Mouse (Mus musculus) ES-CJ7 (cell line): ENCODE data around the gene Olfr263.
"Not testable (repeated sequence)": the region's sequence is repeated elsewhere in the genome, so short reads cannot be mapped to it uniquely, and the experiment has no call there.

Source experiments
- DNase-seq: peaks from one replicate; pipeline ENCODE4 v3.0.0; 2011; ENCODE audit warnings: low read depth, low spot score

Gene Olfr263

DNA sequence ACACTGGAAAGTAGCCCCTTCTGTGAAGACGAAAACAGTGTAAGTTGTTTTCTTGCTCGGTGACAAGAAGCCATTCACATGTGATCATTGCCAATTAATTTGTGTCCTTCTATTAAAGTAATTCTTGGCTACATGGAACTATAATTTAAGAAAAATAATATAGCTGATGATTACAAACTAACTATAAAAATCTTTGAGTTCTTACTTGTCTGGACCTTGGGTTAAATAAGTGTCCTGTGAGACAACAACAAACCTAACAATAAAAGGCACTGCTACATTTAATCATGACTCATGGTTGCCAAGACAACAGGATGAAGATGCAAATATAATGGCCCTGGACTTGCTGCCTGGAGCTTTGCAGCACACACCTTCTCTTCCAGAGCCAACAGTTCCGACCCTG is at the start of gene Olfr263:
Gene Olfr263 (plus strand): TSS at position 301 of the 400 bp plus-strand sequence.
- DNase-seq, result not testable (repeated sequence)

DNA sequence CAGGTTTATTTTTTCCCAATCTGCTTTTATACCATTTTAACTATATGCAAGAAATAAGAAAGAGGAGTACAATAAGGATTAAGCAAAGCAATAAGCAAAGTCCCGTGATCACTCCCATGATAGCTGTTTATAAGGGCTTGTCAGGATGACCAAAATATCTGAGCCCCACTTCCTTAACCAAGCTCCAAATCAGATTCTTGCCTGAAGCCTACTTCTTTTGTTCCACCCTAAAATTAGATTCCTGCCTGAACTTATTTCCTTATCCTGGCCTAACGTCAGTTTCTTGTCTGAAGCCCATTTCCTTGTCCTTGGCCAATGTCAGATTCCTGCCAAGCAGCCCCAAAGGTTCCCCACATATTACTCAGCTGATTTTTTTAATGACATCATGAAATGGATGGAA is 46.8 kb upstream of the Olfr263 start:
- no peak for DNase-seq

DNA sequence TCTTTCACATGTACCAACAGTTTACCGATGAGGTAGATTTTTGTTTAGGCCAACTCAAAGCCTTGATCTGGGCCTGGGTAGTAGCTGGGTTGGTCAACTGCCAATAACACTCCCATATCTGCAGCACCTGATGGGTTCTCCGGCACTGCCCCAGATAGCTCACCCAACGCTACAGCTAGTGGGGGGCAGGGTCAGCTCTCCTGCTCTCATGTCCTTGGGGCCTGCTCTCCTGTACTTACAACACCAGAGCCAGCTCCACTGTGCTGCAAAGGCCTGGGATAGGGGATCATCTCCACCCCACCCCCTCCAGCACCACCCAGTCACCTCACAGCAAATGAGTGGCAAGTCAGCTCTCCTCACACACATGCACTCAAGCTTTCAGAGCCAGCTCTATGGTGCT is 19.7 kb upstream of the Olfr263 start:
- DNase-seq, result no peak

DNA sequence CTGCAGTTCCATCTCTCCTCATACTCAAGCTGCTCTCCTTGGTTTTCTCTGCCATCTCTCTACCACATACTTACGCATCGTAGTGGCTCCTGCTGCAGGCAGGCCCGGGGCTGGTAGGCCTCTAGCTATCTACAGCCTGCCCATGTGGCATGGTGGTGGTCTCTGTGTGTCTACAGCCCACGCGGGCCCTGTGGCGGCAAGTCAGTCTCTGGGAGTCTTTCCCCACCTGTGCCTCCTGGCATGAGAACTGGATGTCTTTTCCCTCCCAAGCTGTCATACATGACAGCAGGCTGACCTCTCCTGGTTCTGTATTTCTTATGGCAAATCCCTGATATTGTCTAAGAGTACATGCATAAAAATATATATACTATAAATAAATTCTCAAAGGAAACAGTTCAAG is 19.0 kb upstream of the Olfr263 start:
- DNase-seq, result no peak

DNA sequence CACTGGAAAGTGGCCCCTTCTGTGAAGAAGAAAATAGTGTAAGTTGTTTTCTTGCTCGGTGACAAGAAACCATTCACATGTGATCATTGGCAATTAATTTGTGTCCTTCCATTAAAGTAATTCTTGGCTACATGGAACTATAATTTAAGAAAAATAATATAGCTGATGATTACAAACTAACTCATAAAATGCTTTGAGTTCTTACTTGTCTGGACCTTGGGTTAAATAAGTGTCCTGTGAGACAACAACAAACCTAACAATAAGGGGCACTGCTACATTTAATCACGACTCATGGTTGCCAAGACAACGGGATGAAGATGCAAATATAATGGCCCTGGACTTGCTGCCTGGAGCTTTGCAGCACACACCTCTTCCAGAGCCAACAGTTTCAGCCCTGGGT is 18.3 kb upstream of the Olfr263 start, which contains the start of gene Olfr1369-ps1:
Gene Olfr1369-ps1 (plus strand): TSS at position 301 of the 400 bp plus-strand sequence.
- DNase-seq, result not testable (repeated sequence)

DNA sequence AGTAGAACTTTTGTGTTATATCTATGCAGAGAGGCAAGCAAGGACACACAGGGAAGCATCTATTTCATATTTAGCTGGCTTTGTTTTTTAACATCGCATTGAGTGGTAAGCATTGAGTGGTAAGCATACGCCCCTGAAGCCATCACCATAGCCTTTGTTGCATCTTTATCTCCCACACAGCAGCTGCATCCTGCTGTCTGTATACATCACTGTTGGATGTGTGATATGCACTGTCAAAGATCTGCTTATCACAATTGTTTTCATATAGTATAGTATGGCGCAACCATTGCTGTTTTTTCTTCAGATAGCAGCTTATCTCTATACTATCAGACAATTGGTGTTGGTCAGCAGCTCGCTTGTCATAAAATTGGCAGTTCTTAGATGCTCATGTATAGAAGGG is 15.3 kb upstream of the Olfr263 start:
- no peak for DNase-seq

DNA sequence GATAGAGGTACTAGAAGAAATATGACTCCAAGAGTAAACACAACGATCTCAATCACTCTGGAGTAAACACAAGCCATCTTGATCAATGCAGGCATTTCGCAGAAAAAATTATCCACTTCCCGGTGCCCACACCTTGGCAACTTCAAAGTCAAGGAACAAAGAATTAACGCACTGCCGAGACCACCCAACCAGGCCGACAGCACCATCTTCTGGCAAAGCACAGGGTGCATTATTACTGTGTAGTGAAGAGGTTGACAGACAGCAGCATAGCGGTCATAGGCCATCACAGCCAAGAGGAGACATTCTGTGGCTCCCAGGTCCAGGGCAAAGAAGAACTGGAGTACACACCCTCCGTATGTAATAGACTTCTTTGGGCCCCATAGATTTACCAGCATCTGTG is 13.0 kb downstream of the Olfr263 start:
- peak; percentile 61 for DNase-seq

DNA sequence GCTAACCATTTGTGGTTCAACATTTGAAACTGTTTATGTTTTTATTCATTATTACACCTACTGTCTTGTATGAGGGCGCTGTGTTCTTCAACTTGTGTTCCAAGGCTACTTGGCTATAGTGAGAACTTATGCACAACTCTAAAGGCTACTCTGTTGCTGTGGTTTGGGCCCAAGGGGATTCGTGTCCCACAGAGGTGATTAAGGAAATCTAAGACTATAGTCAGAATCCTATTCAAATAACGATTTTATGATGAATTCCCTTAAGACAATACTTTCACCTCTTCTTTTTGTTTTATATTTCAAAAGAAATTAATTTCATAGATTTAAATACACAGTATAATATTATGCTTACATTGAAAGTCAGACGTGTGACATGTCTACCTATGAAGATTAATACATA is 16.3 kb downstream of the Olfr263 start, which contains the start of gene Olfr1368:
Gene Olfr1368 (minus strand): TSS at position 101 of the 400 bp plus-strand sequence.
- DNase-seq, result no peak

DNA sequence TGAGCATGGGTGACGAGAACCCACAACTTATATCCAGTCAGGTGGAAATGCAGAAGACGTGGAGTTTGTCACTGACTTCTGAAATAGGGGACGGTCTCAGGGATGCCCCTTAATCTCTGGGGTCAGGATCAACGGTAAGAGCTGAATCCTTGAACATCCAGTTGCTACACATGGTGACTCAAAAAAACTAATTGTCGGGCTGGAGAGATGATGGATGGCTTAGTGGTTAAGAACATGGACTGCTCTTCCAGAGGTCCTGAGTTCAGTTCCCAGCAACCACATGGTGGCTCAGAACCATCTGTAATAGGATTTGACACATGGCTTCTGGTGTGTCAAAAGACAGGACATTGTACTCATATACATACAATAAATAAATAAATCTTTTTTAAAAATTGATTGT is 26.4 kb downstream of the Olfr263 start:
- DNase-seq, result no peak

DNA sequence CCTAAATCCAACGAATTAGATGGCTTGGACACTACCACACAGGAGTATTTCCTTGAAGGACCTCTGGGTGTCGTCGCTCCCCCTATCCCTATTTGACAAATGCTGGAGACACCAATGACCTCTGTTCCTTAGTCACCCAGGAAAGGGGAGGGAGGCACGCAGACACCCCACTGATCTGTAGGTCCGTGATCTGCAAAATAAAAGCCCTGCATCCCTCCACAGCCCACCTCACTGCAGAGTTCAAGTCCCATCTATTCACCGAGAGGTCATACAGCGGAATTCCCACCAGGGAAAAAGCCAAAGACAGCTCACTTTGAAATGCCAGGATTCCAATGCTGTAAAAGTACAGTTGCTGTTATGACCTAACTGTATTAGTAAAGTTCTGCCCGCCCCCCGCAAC is 28.6 kb downstream of the Olfr263 start:
- peak; percentile 83 for DNase-seq

DNA sequence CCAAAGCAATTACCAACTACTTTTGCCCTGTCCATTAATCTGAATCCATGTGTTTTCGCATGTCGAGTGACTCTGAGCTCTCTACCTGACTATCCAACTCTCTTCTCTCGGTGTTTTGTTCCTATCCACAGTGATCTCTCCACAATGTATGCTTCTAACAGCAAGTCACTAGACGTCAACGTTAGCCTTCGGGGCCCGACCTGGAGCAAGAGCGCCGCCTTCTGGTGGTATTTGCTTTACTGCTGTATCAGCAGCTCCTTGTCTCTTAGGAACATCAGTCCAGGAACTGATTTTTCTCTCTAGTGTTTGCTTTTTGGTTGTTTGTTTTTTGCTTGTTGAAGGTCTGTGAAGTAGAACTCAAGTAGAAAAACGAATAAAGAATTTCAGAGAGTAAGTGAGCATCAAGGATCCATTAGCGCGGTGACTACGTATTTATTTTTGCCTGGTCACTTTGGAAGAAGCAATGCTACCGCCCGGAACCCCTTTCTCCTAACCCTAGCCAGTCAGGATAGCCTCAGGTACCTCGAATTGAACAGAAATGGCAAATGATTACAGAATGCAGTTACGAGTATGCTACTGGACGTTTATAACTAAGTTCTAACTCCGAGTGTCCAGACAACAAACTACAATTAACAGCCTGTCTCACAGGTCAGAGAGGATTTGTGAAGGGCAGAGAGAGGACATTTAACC is 29.5 kb downstream of the Olfr263 start:
- peak; percentile 95 for DNase-seq

DNA sequence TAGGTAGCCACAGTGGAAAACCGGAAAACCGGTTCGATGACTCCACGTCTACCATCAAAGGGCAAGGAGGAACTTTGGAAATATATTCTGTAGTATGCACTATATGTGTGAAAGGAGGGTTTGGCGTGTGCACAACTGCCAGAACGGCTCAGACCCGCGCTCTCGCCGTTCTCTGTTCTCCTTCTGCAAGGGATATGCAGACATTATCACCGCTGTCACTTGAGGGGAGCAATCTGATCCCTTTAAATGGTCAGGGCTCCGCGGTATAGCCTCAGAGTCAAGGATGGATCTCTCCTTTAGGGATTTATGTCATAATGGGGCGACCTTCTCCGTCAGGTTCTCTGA is 30.0 kb downstream of the Olfr263 start:
- DNase-seq, result no peak

DNA sequence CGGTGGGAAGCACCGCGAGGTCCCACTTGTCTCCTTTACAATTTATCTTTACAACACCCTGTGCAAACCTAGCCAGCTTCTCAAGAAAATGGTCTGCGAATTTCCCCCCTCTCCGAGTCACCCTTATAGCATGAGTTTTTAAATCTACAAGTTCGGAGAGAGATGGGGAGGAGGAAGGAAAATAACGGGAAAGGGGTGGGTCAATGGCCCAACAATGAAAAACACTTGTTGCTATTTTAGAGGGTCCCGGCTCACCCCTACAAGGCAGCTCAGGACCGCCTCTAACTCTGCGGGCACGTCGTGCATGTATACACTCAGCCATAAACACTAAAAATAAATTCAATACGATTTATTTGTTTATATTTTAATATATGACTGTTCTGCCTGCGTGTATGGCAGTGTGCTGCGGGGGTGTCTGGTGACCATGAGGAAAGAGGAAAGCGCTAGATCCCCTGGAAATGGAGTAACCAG is 30.6 kb downstream of the Olfr263 start:
- DNase-seq, result no peak

DNA sequence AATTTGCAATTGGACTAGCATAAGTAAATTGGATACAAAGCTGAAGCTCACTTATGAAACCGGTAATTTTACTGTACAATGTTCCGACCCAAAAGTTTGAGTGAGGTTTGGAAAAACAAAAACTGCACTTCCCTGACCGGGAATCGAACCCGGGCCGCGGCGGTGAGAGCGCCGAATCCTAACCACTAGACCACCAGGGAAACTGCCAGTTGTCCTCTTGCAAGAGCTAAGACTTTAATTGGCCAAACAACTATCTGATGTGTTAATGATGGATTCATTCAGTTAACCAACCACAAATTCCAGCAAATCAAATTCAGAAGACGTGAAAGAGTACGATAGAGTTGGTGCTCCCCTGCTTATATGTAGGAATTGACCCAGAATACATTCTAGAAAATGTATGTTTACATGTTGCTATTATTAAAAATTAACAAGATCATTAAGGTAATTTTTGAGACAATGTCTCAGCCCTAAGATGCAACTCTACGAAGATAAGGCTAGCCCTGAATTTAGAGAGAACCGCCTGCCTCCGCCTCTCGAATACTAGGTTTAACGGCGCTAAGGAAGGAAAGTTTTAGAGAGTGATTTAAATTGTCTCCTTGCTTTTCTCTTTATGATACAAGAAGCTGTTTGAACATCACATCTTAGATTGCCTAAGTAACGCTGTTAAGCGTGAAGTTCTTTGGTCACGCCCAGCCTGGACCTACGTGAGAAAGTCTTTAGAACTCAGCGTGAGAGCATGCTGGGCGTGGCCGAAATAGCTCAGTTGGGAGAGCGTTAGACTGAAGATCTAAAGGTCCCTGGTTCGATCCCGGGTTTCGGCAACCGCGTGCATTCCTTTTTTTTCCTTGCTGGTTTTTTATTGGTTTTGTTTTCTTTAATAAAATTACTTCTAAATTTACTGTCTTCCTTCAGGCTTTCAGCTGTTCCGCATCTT is 31.5 kb downstream of the Olfr263 start:
- peak; percentile 90 for DNase-seq

DNA sequence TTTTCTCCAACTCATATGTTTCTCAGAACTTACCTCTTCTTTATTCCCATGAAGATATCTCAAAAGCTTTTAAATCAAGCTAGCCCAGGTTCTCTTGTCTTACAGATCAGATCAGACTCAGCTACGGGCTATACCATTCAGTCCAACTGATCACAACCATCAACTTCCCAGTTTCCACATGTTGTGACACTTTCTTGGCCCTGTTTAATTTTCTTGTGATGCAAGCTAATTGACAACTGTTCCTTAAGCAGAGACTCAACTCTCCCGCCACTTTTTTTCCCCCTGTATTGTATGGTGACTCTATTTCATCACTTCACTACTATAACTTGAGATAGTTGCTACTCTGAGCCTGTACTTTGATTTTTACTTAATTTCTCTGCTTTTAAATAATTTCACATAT is 32.2 kb downstream of the Olfr263 start:
- DNase-seq, result no peak

DNA sequence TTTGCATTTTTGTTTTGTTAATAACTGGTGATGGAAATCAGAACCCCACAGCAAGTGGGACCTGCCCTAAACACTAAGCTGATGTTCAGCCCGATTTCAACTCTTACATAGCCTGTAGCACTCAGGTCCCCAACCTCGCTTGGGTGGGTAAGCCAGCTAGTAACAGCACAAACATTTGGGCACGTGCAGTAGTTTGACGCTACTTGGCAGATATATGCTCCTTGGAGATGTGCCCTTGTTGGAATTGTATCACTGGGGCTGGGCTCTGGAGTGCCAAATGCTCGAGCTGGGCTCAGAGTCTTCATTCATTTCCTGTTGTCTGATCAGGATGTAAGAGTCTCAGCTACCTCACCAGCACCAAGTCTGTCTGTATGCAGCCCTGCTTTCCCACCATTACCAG is 33.2 kb downstream of the Olfr263 start:
- DNase-seq, result no peak

DNA sequence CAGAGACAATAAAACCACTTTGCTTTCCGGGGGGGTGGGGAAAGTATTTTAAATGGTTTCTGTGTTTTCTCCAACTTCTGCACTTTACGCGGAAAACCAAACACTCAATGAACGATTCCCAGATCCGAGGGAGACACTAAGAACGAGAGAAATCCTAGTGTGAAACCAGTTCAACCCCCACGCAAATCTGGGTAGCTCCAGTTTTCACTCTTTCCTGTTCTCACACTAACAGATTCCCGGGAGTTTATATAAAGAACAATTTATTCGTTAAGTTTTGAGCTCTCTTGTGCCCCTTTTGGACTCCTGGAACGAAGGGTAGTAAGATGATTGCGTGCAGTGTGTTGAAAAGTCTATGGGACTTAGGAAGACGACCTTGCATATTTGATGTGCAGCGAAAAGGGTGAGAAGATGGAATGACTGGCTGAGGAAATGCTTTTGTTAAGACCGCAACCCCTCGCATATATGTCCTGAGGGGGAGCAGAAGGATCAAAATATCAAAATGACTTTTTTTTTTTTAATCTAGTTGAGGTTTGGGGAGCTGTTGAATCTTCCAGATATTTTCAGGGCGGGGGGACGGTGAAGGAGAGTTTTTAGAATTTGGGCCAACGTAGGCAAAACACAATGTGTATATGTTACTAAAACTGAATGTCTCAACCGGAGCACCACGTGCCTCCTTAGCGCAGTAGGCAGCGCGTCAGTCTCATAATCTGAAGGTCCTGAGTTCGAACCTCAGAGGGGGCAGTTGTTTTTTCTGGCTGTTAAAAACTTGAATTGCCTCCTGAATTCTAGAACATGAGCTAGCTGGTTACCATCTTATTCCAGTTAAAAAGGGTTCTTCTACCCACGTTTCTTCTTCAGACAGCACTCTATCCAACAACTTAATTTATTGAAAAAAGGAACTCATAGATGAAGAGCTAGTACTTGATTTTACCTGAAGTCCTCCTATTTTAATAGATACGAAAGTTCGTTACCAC is 37.8 kb downstream of the Olfr263 start:
- DNase-seq, result peak; percentile 87

DNA sequence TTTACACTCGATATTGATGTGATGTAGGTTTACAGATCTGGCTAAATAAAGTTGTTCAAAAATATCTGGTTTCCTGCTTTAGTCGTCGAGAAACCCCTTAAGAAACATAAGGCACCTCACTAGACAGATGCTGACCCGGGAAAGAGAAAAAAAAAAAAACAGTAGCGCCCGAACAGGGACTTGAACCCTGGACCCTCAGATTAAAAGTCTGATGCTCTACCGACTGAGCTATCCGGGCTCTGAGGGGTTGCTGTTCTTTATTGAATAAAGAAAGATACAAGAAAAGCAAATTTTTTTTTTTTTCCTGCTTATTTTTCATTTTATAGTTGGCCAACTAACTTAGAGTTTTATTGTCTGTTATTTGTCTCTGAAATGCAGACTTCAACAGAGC is 38.5 kb downstream of the Olfr263 start:
- DNase-seq, result peak; percentile 68

DNA sequence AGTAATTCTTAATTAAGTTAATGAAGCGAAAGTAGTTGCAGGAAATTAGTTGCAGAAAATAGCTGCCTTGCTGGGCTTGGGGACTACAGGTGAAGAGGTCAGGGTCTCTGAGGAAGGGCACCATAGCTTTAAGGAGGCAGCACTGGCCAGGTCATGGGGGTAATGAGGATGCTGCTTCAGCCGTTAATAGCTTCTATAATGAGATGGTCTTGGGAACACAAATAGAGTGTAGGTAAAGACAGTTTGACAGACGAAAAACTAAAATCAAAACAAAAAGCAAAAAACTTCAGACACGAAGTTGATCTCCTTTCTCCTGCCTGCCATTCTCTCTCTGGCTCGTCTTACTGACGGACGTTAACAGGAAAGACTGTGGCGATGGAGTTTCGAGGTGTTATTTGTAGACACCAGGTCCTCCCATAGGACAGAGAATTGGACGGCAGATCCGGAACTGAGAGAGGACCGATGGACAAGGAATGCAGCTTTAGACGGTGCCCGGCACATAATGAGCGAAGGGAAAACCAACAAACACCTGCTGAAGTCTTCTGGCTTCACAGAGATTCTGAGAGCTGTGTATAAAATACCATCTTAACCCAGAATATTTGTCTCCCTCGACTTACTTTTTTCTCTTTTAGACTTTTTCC is 39.1 kb downstream of the Olfr263 start:
- DNase-seq, result no peak

DNA sequence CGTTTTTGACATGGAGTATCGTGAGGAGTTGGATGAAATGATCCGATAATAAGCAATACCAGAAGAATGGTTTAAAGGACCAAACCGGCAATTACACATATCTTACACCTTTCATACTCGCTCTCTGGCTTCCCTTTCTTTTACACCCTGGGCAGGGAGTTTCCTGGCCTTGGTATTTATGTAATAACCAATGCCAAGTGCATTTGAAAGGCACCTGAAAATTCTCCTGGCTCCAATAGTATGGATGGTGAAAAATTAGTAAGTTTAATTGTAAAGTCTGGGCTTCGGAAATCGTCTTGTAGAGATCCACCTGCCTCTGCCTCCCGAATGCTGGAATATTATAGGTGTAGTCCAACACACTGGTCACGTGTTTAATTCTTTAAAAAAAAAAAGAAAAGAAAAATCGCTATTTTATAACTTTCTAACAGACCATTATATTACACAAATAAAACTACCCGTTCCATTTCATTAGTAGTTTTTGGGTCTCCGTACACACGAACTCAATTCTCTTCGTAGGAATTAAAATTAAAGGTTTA is 39.8 kb downstream of the Olfr263 start:
- no peak for DNase-seq
